Mouse (Mus musculus): ENCODE data around the gene Sowahb. TPM values are rescaled to one million over a fixed set of nuclear protein-coding genes. Genes with fewer than 3 reads are reported as not detected.

Sowahb gene
- polyA plus RNA-seq, 1 experiment, result not detected

DNA sequence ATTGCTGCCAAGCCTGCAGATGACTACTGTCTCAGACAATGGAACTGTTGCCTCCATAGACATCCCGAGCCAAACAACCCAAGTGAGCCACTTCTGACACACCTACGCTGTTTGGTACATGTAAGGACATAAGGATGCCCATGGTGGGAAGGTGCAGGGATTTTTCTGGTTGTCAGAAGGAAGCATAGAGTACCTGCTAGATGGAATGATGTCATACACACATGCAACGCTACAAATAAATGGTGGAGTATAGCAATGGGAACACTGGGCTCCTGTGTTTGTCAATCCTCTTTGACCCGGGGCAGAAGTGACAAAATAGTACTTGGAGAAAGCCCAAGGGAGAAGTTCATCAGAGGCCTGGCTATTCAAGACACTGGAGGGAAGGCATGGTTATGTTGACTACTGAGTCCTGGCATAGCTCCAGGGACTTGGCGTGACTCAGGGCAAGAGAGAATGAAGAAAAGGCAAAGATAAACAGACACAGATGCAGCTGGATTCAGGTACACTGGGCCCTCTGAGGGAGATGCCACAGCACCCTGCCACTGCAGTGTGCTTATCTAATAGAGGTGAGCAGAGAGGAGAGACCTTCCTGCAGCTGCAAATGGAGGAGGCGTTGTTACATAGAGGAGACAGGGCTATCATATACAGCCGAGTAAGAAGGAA, 33.0 kb upstream of the Sowahb start:
- Histone ChIP-seq H3K27ac (ENCODE audit: insufficient read depth, low read length) (no peak overlapping the region), H3K4me1 (ENCODE audit: control insufficient read depth, insufficient read depth, low read length) (no peaks in the 10 kb centered on the region; the same call in 1 of the 2 replicates), H3K4me3 (ENCODE audit: insufficient read depth, low read length) (no peak overlapping the region)
- TF ChIP-seq POLR2A (IDR thresholded peaks at IDR 0.05; ENCODE audit: low read depth, low read length) (no peak), CTCF (IDR thresholded peaks at IDR 0.05; ENCODE audit: borderline replicate concordance, insufficient read depth, low read length) (no peak)

GRCm38 (mm10) chr5:93060865-93061264, 16.0 kb upstream of the Sowahb start:
- no peak for TF ChIP-seq CTCF (IDR thresholded peaks at IDR 0.05; ENCODE audit: borderline replicate concordance, insufficient read depth, low read length)
- TF ChIP-seq POLR2A (IDR thresholded peaks at IDR 0.05; ENCODE audit: low read depth, low read length), result no peak
- Histone ChIP-seq H3K4me1 (ENCODE audit: control insufficient read depth, insufficient read depth, low read length) (no peaks in the 10 kb centered on the region), H3K27ac (ENCODE audit: insufficient read depth, low read length) (no peak overlapping the region), H3K4me3 (ENCODE audit: insufficient read depth, low read length) (no peak overlapping the region)

GRCm38 (mm10) chr5:93053606-93054397, 9.0 kb upstream of the Sowahb start:
- Histone ChIP-seq H3K4me3 (ENCODE audit: insufficient read depth, low read length) (no peak overlapping the region), H3K27ac (ENCODE audit: insufficient read depth, low read length) (no peak overlapping the region), H3K4me1 (ENCODE audit: control insufficient read depth, insufficient read depth, low read length) (no peaks in the 10 kb centered on the region)
- TF ChIP-seq POLR2A (IDR thresholded peaks at IDR 0.05; ENCODE audit: low read depth, low read length) (no peak), CTCF (IDR thresholded peaks at IDR 0.05; ENCODE audit: borderline replicate concordance, insufficient read depth, low read length) (no peak)

- no peak overlapping the region for H3K27ac ChIP-seq (ENCODE audit: insufficient read depth, low read length)
- TF ChIP-seq CTCF (IDR thresholded peaks at IDR 0.05; ENCODE audit: borderline replicate concordance, insufficient read depth, low read length), result no peak
- TF ChIP-seq POLR2A (IDR thresholded peaks at IDR 0.05; ENCODE audit: low read depth, low read length), result no peak
- H3K4me1 ChIP-seq (ENCODE audit: control insufficient read depth, insufficient read depth, low read length), result no peaks in the 10 kb centered on the region
- no peak overlapping the region for H3K4me3 ChIP-seq (ENCODE audit: insufficient read depth, low read length)
Measured at GRCm38 (mm10) chr5:93051951-93052350, 7.1 kb upstream of the Sowahb start.

DNA sequence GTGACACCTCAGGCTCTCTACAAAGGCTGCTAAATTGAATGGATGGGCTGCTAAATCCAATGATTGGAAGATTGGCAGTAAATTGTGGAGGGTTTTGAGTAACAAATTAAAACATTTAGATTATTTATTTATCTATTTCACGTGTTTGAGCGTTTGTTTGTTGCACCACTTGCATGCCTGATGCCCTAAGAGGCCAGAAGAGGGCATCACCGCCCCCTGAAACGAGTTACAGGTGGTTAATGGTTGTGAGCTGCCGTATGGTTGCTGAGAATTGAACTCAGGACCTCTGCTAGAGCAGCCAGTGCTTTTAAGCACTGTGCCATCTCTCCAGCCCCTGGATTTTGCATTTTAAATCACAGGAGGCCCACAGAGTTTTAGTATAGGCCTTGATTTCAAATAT, 6.2 kb upstream of the Sowahb start:
- no peak for TF ChIP-seq POLR2A (IDR thresholded peaks at IDR 0.05; ENCODE audit: low read depth, low read length)
- Histone ChIP-seq H3K4me3 (ENCODE audit: insufficient read depth, low read length) (no peak overlapping the region), H3K27ac (ENCODE audit: insufficient read depth, low read length) (no peak overlapping the region), H3K4me1 (ENCODE audit: control insufficient read depth, insufficient read depth, low read length) (no peaks in the 10 kb centered on the region)

GRCm38 (mm10) chr5:93049971-93050370, 5.1 kb upstream of the Sowahb start:
- H3K4me1 ChIP-seq (ENCODE audit: control insufficient read depth, insufficient read depth, low read length), result 0 out of 2 replicates have a peak, but pooled peaks cover 2% of the 10 kb centered on the region
- TF ChIP-seq CTCF (IDR thresholded peaks at IDR 0.05; ENCODE audit: borderline replicate concordance, insufficient read depth, low read length) (no peak), POLR2A (IDR thresholded peaks at IDR 0.05; ENCODE audit: low read depth, low read length) (no peak)

GRCm38 (mm10) chr5:93048481-93049240, 3.8 kb upstream of the Sowahb start:
- Histone ChIP-seq H3K4me3 (ENCODE audit: insufficient read depth, low read length) (no peak overlapping the region), H3K27ac (ENCODE audit: insufficient read depth, low read length) (no peak overlapping the region), H3K4me1 (ENCODE audit: control insufficient read depth, insufficient read depth, low read length) (0 out of 2 replicates have a peak, but pooled peaks cover 2% of the 10 kb centered on the region)
- TF ChIP-seq POLR2A (IDR thresholded peaks at IDR 0.05; ENCODE audit: low read depth, low read length) (no peak), CTCF (IDR thresholded peaks at IDR 0.05; ENCODE audit: borderline replicate concordance, insufficient read depth, low read length) (no peak)

More at GRCm38 (mm10) chr5:93049971-93050370, 5.1 kb upstream of the Sowahb start:
- Histone ChIP-seq H3K4me3 (ENCODE audit: insufficient read depth, low read length) (no peak overlapping the region), H3K27ac (ENCODE audit: insufficient read depth, low read length) (no peak overlapping the region)

GRCm38 (mm10) chr5:93046306-93046845, 1.6 kb upstream of the Sowahb start:
- no peak overlapping the region for H3K4me3 ChIP-seq (ENCODE audit: insufficient read depth, low read length)
- H3K27ac ChIP-seq (ENCODE audit: insufficient read depth, low read length), result no peak overlapping the region
- TF ChIP-seq CTCF (IDR thresholded peaks at IDR 0.05; ENCODE audit: borderline replicate concordance, insufficient read depth, low read length), result no peak
- no peak for TF ChIP-seq POLR2A (IDR thresholded peaks at IDR 0.05; ENCODE audit: low read depth, low read length)
- H3K4me1 ChIP-seq (ENCODE audit: control insufficient read depth, insufficient read depth, low read length), result 0 out of 2 replicates have a peak, but pooled peaks cover 2% of the 10 kb centered on the region

- no peak overlapping the region; the same call in 1 of the 2 replicates for H3K4me3 ChIP-seq (ENCODE audit: insufficient read depth, low read length)
- no peak for TF ChIP-seq POLR2A (IDR thresholded peaks at IDR 0.05; ENCODE audit: low read depth, low read length)
- no peak for TF ChIP-seq CTCF (IDR thresholded peaks at IDR 0.05; ENCODE audit: borderline replicate concordance, insufficient read depth, low read length)
- no peak overlapping the region for H3K27ac ChIP-seq (ENCODE audit: insufficient read depth, low read length)
- 0 out of 2 replicates have a peak, but pooled peaks cover 2% of the 10 kb centered on the region for H3K4me1 ChIP-seq (ENCODE audit: control insufficient read depth, insufficient read depth, low read length)
Measured at GRCm38 (mm10) chr5:93045371-93045714, 521 bp upstream of the Sowahb start.
